In genomic region chr12:35067621-35068020, GRCm38 (mm10) we compare ENCODE assay signal across 23 mouse cellular contexts.
"Had no signal": no experiment of that assay in that cellular context is flagged by ENCODE, and none has a peak within 500 bp of the region (broad histone marks: within the 10 kb centered on the region; RNA-seq: fewer than 3 reads in every experiment).

No protein-coding gene starts in this region.

- H3K4me1 ChIP-seq: kidney, embryonic 15.5 days; limb, embryonic 10.5 days; limb, embryonic 13.5 days; liver, embryonic 12.5 days; liver, embryonic 15.5 days; neural tube, embryonic 12.5 days; neural tube, embryonic 15.5 days had no signal

- H3K4me2 ChIP-seq: kidney, embryonic 15.5 days; limb, embryonic 13.5 days; liver, embryonic 12.5 days; liver, embryonic 15.5 days; midbrain, embryonic 11.5 days; neural tube, embryonic 12.5 days; neural tube, embryonic 15.5 days had no signal

- H3K4me3 ChIP-seq: kidney, embryonic 15.5 days; limb, embryonic 10.5 days; limb, embryonic 13.5 days; liver, embryonic 12.5 days; liver, embryonic 15.5 days; megakaryocyte, embryonic 14.5 days; neural tube, embryonic 12.5 days; neural tube, embryonic 15.5 days had no signal

- H3K27ac ChIP-seq: kidney, embryonic 15.5 days; limb, embryonic 10.5 days; limb, embryonic 13.5 days; liver, embryonic 12.5 days; liver, embryonic 15.5 days; neural tube, embryonic 12.5 days; neural tube, embryonic 15.5 days; stomach, postnatal 0 days had no signal

- DNase-seq: kidney, adult 2 months; kidney, postnatal 10 days; kidney, postnatal 4 days; liver; lung, adult 18-20 months; lung, postnatal 14 days; lung, postnatal 4 days; midbrain, embryonic 14.5 days; right cerebral cortex, adult 18-20 months; right cerebral cortex, postnatal 14 days; right cerebral cortex, postnatal 4 days; thymus, postnatal 25 days had no signal

- ATAC-seq: intestine, postnatal 0 days; liver, embryonic 12.5 days had no signal

- H3K27me3 ChIP-seq: kidney, embryonic 15.5 days; limb, embryonic 13.5 days; liver, embryonic 12.5 days; liver, embryonic 15.5 days; megakaryocyte, embryonic 14.5 days; neural tube, embryonic 12.5 days; neural tube, embryonic 15.5 days had no signal

- H3K36me3 ChIP-seq: kidney, embryonic 15.5 days; limb, embryonic 10.5 days; limb, embryonic 13.5 days; liver, embryonic 12.5 days; liver, embryonic 15.5 days; neural tube, embryonic 12.5 days; neural tube, embryonic 15.5 days had no signal
